Mouse (Mus musculus) layer of hippocampus, adult 2 months (tissue): Measurements from ENCODE around the gene Ptgr1. TPM values are rescaled to one million over a fixed set of nuclear protein-coding genes. Genes with fewer than 3 reads are reported as not detected.

Experiments
- DNase-seq, 2 experiments: peaks; one replicate each; pipeline ENCODE4 v3.0.0; 2022; ENCODE audit warnings: low spot score in 2 of 2
- H3K27ac ChIP-seq: fragments of 200-600 bp; 2 replicates; pipeline ENCODE4 v1.8.1; 2022
- H3K4me3 ChIP-seq: fragments of 200-600 bp; 2 replicates; pipeline ENCODE4 v1.8.1; 2022; ENCODE audit warnings: mild to moderate bottlenecking
- CTCF ChIP-seq: fragments of 200-600 bp; conservative IDR thresholded peaks from 2 replicates; pipeline ENCODE4 v1.8.1; 2022; ENCODE audit warnings: antibody characterized with exemption, mild to moderate bottlenecking, moderate library complexity
- total RNA-seq, 2 experiments: library from RNA; stranded (reverse); gene quantifications; 2 replicates each; pipeline ENCODE4 v1.2.3; 2021

Gene Ptgr1
- total RNA-seq, 2 experiments from 2014 or later: 3.2 to 3.3 TPM

DNA sequence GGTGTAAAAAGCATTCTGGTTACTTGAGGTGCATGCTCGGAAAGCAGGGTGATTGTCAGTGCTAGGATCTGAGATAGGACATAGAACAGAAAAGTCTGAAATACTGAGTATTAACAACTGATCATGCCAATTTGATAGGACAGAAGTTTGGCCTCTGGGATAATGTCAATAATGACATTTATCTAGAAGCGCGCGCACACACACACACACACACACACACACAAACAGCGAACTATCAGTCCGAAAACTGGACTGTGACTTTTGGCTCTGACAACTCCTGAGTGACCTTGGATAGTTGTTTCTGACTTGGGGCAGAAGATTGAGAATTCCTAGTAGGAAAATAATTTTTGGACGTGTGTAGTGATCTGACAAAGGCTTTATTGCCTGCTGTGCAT, 16.9 kb upstream of the Ptgr1 start:
- H3K4me3 ChIP-seq: peak overlapping the region; percentile 86
- DNase-seq: no peak
- H3K27ac ChIP-seq: 0 out of 2 replicates have a peak overlapping the region, but pooled peaks have one; percentile 91
- no peak for TF ChIP-seq CTCF

DNA sequence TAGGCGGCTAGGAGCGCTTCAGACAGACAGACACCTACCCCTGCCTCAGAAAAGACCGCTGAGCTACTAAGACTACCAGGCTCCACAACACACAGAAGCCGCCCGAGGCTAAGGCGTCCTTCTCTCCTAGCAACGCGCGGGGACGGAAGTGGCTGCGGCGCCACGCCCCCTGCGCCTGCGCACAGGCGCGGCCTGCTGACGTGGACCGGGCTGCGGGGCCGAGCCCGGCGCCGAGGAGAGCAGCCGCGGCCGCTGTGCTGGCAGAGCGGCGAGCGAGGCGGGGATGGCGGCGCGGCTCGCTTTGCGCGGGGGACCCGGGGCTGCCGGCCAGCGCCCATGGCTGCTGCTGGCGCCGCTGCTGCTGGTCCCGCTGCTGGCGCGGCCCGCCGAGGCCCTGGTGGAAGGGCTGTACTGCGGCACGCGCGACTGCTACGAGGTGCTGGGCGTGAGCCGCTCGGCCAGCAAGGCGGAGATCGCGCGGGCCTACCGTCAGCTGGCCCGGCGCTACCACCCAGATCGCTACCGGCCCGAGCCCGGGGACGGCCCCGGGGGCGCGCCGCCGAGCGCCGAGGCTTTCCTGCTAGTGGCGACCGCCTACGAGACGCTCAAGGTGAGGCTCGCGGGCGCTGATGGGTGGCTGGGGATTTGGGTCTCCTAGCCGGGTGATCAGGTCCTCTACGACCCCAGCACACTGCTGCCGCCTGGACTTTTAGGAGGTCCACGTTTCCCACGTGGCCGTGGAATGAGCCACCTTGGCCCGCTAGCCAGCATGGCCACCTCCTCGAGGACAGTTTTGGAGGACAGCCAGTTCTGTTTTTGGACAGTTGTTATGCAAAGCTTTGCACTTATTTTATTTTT, 16.3 kb upstream of the Ptgr1 start, which contains the start of gene Gm20503:
TSS of gene Gm20503 (plus strand) at position 263 of the 858 bp plus-strand sequence.
- no peak for TF ChIP-seq CTCF
- Histone ChIP-seq H3K4me3 (peak within 1 kb of the TSS; percentile 86), H3K27ac (peak within 1 kb of the TSS; percentile 91)
- DNase-seq: peak; percentile 91 to 93

DNA sequence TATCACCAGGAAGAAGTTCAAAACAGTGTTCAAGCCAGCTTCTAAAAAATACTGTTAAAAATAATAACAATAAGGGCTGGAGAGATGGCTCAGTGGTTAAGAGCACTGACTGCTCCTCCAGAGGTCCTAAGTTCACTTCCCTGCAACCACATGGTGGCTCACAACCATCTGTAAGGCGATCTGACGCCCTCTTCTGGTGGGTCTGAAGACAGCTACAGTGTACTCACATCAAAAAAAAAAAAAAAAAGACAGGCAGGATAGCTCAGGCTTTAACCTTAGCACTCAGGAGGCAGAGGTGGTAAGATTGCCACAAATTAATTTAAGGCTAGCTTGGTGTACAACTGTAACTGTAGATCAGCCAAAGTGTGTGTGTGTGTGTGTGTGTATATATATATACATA, 13.7 kb upstream of the Ptgr1 start:
- no peak overlapping the region for H3K4me3 ChIP-seq
- no peak overlapping the region for H3K27ac ChIP-seq
- DNase-seq: peak in 1 of 2 experiments; percentile 16
- peak; percentile 65 for TF ChIP-seq CTCF

DNA sequence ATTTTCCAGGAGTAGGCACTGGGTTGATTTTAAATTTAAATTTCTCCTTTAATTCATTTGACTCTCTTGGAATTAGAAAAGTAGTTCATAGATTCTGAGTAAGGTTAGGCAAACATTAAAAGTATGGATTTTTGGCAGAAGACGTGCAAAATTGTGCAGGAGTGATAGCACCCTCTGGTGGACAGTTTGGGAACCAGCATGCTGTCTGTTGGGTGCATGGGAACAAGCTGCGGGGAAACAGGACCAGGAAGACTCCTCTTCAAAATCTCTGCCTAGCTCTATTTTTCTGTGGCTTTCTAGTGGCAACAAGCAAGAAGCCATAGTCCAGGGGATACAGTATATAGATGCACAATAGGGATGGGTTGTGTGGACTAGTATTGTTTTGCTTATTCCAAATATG, 12.8 kb upstream of the Ptgr1 start:
- TF ChIP-seq CTCF: peak; percentile 98
- H3K4me3 ChIP-seq: no peak overlapping the region
- no peak overlapping the region for H3K27ac ChIP-seq
- DNase-seq: peak; percentile 77

DNA sequence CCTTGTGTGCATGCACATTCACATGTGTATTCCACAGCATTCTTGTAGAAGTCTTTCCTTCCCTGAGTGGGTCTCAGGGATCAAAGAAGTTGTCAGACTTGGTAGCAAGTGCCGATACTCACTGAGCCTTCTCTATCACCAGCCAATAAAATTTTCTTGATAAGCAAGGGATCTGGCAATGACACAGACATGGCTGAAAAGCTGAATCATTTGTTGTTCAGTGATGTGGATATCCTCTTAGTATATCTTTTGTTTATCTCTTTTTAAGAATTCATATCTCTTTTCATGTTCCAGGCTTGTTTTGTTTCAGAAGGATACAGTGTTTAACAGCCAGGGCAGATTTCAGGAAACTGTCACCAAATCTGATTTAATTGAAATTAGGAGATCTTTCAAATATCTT, 11.8 kb upstream of the Ptgr1 start:
- Histone ChIP-seq H3K4me3 (no peak overlapping the region), H3K27ac (no peak overlapping the region)
- TF ChIP-seq CTCF: no peak
- no peak for DNase-seq

DNA sequence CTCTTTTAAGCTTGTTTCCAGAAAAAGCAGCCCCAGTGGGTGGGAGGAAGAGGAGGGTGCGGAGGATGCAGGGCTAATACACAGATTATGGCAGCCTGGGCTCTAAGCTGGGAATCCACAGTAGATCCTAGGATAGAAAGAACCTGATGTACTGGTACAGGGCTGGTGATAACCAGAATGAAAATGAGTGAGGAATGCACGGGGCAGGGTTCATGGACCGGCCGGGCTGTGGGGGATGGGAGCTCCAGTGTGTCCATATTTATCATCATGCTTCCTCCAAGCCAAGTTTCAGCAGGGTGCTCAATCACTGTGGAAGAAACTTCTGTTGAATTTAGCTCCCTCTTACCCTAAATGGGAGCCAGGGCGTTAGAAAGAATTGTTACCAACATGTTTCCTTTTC, 10.2 kb upstream of the Ptgr1 start:
- H3K27ac ChIP-seq: no peak overlapping the region
- no peak overlapping the region for H3K4me3 ChIP-seq
- TF ChIP-seq CTCF: no peak
- DNase-seq: no peak

DNA sequence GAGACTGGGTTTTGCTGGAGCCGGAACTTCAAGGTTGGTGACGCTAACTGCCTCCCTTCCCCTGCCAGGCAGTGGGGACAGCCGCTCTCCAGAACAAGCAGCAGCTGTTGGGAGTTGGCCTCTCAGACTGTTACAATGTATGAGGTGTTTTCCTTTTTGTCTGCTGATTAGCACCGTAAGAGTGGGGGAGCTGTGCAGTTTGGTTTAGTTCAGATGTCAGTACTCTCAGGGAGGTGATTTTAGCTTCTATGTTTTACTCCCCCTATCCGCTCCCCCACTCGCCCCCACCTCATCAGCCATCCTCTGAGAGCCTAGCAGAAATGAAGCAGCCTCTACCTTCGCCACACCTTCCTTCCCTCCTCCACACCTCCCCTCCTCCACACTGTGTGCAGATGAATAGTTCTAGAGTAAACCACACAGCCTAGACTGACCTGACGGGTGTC, 8.4 kb upstream of the Ptgr1 start:
- TF ChIP-seq CTCF: no peak
- Histone ChIP-seq H3K27ac (no peak overlapping the region), H3K4me3 (no peak overlapping the region)
- DNase-seq: no peak

DNA sequence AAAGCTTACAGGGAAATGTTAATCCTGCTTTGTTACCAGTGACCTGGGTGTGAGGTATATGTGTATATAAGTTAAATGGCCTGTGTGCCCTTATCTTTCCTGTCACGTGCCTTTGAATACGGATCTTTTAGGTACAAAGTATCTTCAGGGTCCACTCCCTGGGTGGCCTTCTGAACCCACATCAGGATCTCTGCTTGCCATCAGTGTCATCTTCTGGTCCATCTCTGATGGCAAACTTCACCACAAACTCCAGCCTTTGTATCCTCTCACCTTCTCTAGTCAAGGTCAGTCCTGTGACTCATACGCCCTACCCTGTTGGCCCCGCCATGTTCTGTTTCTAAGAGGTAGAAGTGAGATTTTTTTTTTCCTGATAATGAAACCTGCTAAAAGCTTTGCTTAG, 7.8 kb upstream of the Ptgr1 start, which contains the start of gene Dnajc25:
TSS of gene Dnajc25 (plus strand) at position 301 of the 400 bp plus-strand sequence.
- TF ChIP-seq CTCF: no peak
- no peak for DNase-seq
- Histone ChIP-seq H3K4me3 (no peak within 1 kb of the TSS), H3K27ac (no peak within 1 kb of the TSS)

DNA sequence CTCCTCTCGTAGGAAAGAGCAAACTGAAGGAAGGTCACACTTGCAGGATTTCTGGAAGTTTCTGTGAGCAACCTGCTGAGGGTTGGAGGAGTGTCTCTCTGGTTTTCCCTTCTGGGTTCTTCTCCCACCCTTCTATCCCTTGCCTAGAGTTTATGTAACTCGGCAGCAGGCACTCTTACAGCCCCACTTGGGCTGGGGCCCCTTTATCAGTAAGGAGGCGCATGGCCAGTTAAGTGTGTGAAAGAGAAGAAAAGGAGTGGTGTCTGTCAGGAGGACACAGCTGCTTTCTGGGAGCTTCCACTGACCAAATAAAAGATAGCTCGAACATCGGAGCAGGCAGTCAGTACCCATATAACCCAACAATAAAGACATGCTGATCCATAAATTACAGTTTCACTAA, 5.3 kb upstream of the Ptgr1 start:
- no peak overlapping the region for H3K4me3 ChIP-seq
- no peak for DNase-seq
- H3K27ac ChIP-seq: no peak overlapping the region
- no peak for TF ChIP-seq CTCF

DNA sequence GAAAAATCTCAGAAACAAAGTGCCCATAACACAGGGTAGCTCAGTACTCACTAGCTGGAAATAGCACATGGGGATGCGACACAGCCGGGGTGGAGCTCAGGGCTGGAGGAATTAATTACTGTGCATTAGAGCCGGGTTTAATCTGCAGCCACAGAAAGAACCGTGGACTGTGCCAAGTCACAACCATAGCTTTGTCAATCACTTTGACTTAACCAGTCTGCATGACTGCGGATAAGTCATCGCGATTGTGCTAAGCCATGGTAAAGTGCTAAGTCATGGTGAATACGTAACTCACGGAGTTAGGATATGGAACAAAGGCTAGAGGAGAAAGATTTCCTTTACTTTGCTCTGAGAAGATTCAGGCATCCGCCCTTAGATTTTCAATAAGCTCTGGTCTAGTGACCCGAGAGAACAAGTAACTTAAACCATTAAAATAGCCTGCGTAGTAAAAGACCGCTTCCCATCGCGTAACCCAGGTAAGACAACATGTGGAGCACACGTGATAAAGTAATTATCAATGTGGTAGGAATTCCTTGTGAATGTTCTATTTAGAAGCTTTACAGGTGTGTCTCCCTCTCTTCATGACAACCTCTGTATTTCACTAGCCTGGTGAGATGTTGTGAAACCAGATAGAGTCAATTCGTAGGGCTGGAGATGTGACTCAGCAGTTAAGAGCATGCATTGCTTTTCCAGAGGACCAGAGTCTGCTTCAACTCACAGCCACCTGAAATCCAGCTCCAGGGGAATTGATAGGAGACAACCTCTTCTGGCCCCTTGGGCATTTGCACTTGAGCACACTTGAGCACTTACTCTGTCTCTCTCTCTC, 3.9 kb upstream of the Ptgr1 start:
- H3K4me3 ChIP-seq: no peak overlapping the region
- no peak for TF ChIP-seq CTCF
- DNase-seq: no peak
- no peak overlapping the region for H3K27ac ChIP-seq

DNA sequence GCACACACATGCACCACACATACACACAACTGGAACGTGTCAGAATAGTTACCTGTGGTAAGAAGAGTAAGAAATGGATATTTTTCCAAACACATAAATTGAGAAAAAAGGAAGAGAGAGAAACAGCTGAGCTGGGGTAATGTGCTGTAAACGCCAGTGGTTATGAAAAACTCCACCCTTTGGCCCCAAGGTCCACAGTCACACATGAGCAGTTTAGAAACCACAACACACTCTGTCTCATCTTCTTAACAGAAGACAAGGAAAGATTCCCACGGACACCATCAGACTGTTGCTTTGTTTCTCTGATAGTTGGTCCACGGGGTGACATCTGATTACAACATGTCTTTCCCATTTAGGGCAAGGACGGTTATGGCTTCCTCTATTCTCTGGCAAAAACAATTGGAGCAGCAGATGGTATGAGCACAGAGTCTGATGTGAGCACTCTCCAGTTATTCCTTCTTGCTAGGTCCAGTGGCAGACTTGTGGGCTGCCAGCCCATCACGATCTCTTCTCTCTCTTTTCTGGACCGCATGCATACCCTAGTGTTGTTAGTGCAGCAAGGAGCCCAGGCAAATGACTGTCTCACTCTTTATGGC, 2.5 kb upstream of the Ptgr1 start:
- no peak overlapping the region for H3K4me3 ChIP-seq
- H3K27ac ChIP-seq: no peak overlapping the region
- DNase-seq: no peak
- no peak for TF ChIP-seq CTCF

DNA sequence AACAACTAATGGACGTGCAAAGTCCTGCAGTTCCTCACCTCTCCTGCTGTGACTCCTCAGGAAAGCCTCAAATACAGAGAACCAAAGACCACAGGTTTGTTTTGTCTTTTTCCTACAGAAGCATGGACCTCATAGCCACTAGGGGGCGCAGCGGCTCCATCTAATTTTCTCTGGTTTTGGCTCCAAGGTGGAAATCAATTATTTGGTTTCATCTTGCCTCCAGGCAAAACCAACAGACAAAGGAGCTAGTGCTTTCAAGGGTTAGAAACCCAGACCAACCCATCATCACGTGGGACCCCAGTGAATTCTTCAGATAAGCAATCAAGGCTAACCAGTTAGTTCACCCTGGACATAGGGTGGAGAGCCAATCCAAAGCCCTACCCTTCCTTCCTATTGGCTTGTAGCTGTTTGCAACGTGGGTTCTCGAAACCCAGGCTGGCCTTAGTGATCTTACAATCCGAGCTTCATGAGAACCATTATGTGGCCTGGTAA, 1.7 kb downstream of the Ptgr1 start:
- no peak overlapping the region for H3K4me3 ChIP-seq
- H3K27ac ChIP-seq: no peak overlapping the region
- peak; percentile 69 to 89 for DNase-seq
- peak; percentile 97 for TF ChIP-seq CTCF

DNA sequence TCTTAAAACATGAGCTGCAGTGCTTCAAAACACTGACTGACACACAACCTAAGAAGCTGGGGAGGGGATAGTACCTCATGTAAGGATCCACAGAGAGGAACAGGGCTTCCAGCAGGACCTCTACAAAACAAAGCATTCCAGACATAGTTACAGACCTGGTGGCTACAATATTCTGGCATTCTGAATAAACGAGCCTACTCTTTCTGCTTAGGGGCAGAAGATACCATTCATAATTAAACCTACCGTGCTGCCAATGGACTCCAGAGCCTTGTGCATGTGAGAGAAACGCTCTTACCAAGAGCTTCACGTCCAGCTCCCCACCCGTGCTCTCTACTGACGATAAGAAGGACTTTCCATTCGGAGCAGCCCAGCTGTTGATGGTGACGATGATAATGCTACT, 4.1 kb downstream of the Ptgr1 start:
- DNase-seq: no peak
- Histone ChIP-seq H3K27ac (no peak overlapping the region), H3K4me3 (no peak overlapping the region)
- no peak for TF ChIP-seq CTCF
